Mouse (Mus musculus) lung, adult 2 months (tissue): ENCODE results near the gene Rps27.

Source experiments
- CTCF ChIP-seq: fragments of 200-500 bp; IDR thresholded peaks from 2 replicates; pipeline ENCODE4 v1.5.1; 2011; ENCODE audit warnings: mild to moderate bottlenecking, low read length, control low read depth; ENCODE audit not compliant: insufficient read depth
- POLR2A ChIP-seq: fragments of 200-500 bp; IDR thresholded peaks from 2 replicates; pipeline ENCODE4 v1.6.1; 2011; ENCODE audit warnings: low read depth, mild to moderate bottlenecking, control low read depth, low read length, borderline replicate concordance; ENCODE audit errors: extremely low read depth

GRCm38 (mm10) chr3:90247960-90248745 is 34.7 kb upstream of the Rps27 start, which contains the start of gene Slc39a1:
- TF ChIP-seq CTCF (no peak), POLR2A (peak; percentile 53; the same call in 1 of the 2 replicates)
